Mouse (Mus musculus): Measurements from ENCODE around the gene Abat. TPM values are rescaled to one million over a fixed set of nuclear protein-coding genes. Genes with fewer than 3 reads are reported as not detected.

Abat gene
- total RNA-seq, 2 experiments from 2014 or later, result 134 to 141 TPM

DNA sequence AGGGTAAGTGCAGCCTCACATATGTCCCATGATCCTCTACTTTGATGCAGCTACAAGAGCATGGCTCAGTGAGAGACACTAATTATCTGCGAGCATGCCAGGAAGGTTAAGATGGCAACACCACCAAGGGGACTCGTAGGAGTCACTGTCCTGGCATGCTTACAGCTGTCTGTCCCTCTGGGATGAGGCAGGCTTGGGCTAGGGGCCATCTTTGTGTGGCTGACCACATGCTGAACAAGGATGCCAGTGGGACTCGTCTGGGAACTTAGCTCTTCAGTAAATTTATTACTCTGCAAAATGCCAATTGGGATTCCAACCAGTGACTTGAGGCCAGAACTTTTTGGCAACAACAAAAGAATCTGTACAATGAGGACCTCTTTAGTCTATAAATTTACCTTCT is 62.9 kb downstream of the Abat start:
- DNase-seq, result no peak

GRCm38 (mm10) chr16:8576901-8577300 is 63.7 kb downstream of the Abat start:
- no peak for DNase-seq

GRCm38 (mm10) chr16:8578326-8578725 is 65.1 kb downstream of the Abat start:
- DNase-seq, result no peak

GRCm38 (mm10) chr16:8579546-8579945 is 66.3 kb downstream of the Abat start:
- DNase-seq, result no peak

GRCm38 (mm10) chr16:8581661-8582239 is 68.5 kb downstream of the Abat start:
- no peak for DNase-seq

DNA sequence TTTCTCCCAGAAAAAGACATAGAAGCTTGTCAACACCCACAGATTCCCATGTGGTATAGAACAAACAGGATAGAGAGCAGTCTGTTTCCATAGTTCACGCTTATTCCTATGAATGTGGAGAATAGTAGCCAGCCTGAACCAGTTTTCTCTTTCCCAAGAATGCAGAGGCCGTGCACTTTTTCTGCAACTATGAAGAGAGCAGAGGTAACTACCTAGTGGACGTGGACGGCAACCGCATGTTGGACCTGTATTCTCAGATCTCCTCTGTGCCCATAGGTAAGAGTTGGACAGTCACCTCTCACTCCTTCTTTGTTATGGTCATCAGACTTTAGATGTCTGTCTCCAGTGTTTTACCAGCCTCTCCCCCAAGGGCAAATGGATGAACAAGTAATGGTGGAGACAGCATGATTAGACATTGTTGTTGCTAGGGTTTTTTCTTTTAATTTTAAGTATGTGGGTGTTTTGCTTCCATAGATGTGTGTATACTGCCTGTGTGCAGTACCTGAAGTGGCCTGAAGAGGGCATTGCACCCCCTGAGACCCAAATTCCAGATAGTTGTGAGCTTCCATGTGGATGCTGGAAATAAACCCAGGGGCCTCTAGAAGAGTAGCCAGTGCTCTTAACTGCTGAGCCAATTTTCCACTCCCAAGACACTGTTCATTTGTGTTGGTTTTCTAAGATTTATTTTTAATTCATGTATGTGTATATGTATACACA is 69.5 kb downstream of the Abat start:
- no peak for DNase-seq

DNA sequence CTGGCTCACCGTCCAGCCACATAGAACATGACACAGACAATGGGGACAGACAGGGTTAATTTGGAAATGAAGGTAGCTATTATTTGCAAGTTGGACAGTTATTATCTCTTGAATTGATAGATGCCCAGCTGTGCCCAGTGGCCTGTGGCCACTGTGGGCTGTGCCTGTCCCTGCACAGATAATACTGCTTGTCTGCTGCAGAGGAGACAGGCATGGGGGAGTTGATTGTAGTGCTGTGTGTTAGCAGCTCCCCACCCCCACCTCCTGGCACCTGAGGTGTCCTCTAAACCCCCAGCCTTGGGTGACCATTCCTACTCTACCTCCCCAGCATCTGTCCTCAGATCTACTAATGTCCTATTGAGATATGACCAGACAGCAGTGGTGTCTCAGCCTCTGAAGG is 71.0 kb downstream of the Abat start:
- no peak for DNase-seq

GRCm38 (mm10) chr16:8585056-8585455 is 71.8 kb downstream of the Abat start:
- DNase-seq, result no peak

- peak; percentile 79 to 80 for DNase-seq
Observed at GRCm38 (mm10) chr16:8595411-8595810, 82.2 kb downstream of the Abat start.

DNA sequence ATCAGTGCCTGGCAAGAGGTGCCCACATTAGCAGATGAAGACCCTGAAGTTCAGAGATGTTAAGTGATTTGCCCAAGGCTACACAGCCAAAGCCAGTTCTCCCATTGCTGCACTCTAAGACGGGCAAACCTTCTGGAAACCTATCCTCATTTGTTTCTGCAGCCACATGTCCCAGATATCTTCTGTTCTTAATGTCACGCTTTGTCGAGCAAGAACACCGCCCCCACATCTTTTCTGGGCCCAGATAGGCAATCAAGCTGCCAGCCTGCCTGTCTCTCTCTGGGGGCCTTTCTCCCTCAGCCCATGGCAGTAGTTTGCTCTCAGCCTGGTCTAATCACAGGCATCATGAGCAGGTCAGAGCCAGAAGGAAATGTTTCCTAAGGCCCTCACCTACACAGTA is 83.1 kb downstream of the Abat start:
- DNase-seq, result peak; percentile 6 to 21

DNA sequence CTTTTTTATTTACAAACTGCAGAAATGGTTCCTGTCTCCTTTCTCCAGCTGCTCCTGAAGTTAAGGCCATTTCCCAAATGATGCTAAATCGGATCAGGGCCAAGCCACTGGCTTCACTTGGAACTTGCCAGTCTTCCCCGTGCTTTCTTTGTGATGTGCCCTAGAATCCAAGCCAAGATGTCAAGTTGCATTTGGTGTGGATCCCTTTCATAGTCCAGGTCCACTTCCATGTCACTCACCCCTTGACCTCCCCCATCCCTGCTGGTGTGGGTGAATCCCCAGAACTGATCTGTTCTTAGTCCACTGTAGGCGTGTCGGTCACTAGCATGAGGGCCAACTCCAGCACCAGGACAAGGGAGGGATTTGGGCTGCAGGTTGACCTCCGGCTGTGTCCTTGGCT is 84.3 kb downstream of the Abat start:
- no peak for DNase-seq

DNA sequence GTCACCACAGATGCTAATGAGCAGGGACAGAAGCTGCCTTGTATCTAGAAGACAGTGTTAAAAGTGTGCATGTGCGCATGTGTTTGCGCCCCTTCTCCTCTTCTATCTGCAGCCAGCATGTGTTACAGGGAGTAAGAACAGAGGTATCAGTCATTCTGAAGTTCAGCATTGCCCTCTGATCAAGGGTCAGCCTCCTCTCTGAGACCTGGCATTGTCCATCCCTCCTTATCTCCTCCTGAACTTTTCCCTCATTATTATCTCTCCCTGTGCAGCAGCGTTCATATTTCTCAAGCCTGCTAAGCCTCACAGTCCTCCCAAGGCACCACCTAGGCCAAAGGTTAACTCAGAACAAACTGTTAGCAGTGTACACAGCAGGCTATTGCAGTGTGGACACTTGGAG is 90.6 kb downstream of the Abat start:
- DNase-seq, result no peak

- no peak for DNase-seq
Observed at GRCm38 (mm10) chr16:8610397-8610796, 97.2 kb downstream of the Abat start.

DNA sequence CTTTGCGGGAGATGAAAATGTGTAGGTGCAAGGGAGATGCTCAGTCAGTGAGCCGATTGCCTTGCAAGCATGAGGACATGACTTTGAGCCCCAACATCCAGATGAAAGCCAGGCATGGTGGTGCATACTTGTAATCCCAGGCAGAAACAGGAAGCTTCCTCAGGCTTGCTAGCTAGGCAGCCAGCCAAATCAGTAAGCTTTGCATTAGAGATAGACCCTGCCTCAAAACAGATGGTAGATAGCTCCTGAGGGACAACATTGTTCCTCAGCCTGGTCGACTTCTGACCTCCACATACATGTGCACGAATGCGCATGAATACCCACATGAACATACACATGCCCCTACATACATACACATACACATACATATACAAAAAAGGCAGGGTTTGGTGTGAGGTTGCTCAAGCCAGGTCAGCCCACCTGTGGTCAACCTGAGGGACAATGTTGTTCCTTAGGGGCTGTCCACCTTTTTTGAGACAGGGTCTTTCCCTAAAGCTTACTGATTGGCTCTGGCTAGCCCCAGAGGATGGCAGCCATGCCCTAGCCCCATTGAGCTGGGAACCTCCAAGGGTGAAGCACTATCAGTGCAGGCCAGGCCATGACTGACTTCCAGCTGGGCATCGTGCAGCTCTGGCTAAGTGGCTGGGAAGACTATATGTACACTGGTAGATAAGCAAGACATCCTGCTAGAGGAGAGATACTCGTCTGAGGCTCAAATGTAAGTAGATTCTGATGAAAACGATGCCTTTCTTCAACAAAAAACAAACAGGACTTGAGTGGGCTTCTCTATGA is 99.2 kb downstream of the Abat start:
- DNase-seq, result no peak

DNA sequence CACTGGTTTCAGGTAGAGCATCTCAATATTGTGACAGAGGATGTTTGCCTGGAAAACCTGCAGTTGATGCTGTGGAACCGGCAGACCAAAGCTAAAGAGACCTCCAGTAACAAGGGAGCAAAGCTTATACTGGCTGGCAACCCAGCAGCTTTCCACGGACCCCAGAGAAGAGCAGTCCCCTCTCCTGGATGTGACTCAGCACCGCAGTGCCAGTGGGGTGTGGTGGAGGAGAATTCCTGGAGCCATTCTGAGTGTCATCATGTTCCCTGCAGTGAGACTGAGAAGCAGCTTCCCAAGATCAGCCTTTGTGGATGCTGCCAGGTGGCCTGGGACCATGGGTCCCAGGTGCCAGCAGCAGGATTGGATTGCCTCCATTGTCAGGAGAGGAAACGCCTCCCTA is 99.8 kb downstream of the Abat start:
- DNase-seq, result no peak

GRCm38 (mm10) chr16:8613447-8613846 is 100.2 kb downstream of the Abat start:
- no peak for DNase-seq

DNA sequence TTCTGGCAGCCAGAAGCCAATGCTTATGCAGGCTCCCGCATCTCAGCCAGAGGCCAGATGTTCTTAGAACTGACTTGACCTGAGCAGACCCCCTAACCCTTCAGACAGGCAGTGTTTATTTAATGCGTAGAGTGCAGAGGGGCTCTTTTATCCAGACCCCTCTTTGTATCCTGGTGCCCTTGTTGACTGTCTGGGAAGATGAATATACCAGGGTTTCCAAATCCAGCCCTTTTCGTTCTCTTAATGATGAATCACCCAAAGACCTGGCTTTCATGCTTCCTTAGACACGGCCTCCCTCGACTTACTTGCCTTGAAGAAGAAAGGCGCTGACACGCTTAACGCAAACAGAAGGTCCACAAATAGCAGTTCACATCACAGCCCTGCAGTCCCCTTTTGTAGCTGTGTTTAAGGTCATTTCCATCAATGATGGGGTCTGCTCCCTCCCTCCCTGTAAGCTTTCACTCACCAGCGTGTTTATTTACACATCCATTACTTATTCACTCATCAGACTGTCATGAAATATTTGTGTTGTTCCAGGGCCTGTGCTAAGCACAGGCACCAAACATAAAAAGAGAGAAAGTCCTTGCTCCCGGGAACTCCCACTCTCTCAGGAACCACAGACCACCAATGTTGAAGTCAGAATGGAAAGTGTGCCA is 106.6 kb downstream of the Abat start:
- DNase-seq, result no peak

DNA sequence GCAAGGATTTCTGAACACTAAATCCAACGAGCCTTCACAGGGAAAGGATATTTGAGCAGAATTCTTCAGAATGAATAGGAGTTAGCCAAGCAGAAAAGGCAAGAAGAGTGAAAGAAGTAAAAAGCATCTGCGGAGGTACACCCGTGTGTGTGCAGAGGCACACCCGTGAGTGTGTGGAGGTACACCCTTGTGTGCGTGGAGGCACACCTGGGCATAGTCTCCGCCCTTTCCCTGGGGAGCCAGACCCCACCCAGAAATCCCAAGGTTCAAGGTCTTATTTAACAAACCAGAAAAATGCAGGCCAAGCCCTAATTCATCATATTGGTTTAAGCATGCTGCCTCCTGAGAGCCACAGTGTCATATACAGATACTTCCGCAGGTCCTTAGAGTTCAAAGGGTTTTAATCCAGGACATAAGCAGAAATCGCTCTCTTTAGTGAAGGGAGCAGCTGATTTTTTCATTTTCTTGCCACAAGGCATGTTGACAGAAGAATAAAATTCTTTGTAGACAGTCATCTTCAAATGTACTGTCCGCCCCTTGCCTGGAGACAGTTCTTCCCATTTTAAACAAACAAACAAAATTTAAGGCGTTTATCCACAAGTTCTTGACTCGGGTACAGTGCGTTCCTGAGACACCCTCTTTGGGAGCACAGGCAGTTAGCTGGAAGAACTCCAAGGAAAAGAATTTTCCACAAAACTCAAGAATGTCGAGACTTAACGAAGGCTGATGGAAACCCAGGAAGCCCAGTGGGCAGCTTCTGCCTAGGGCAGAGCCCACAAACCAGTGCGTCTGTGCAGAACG is 107.3 kb downstream of the Abat start:
- no peak for DNase-seq

GRCm38 (mm10) chr16:8630419-8630818 is 117.2 kb downstream of the Abat start:
- DNase-seq, result no peak

GRCm38 (mm10) chr16:8631428-8631827 is 118.2 kb downstream of the Abat start:
- no peak for DNase-seq

GRCm38 (mm10) chr16:8636867-8637216 is 123.6 kb downstream of the Abat start:
- no peak for DNase-seq

Measured in layer of hippocampus, postnatal 36 days (tissue).